Mouse (Mus musculus) E14TG2a.4 (cell line): Measurements from ENCODE around the gene D6Ertd527e.

Experiments used
- CTCF ChIP-seq: conservative IDR thresholded peaks from 2 replicates; pipeline ENCODE4 v1.5.1; 2014; ENCODE audit warnings: low read length
- POU5F1 ChIP-seq: IDR thresholded peaks from 2 replicates; pipeline ENCODE4 v1.6.1; 2014; ENCODE audit warnings: low read length, borderline replicate concordance

GRCm38 (mm10) chr6:87153836-87154235 lies 49.3 kb downstream of the D6Ertd527e start:
- no peak for TF ChIP-seq POU5F1
- TF ChIP-seq CTCF, result no peak
